Mouse (Mus musculus) ES-Bruce4 (cell line): ENCODE measurements around the gene Gm48551.

ENCODE experiments used
- CTCF ChIP-seq: IDR thresholded peaks from one replicate; pipeline ENCODE4 v1.8.1; 2011; ENCODE audit warnings: low read depth, low read length
- POLR2A ChIP-seq: IDR thresholded peaks from one replicate; pipeline ENCODE4 v1.8.1; 2011; ENCODE audit warnings: low read length; ENCODE audit not compliant: insufficient read depth

- TF ChIP-seq CTCF (no peak), POLR2A (no peak)
Measured at GRCm38 (mm10) chr10:81382039-81382438, 2.2 kb upstream of the Gm48551 start.
